Mouse (Mus musculus) olfactory bulb, adult 2 months (tissue): Measurements from ENCODE around the gene Slc25a40. TPM values are rescaled to one million over a fixed set of nuclear protein-coding genes. Genes with fewer than 3 reads are reported as not detected.

Source experiments
- H3K27ac ChIP-seq: fragments of 200-500 bp; 2 replicates; pipeline ENCODE4 v1.5.1; 2012; ENCODE audit warnings: low read depth, low read length; ENCODE audit not compliant: insufficient read depth
- H3K4me1 ChIP-seq: fragments of 200-500 bp; 2 replicates; pipeline ENCODE4 v1.6.1; 2012; ENCODE audit warnings: low read length; ENCODE audit not compliant: control insufficient read depth, insufficient read depth
- H3K4me3 ChIP-seq: fragments of 200-500 bp; 2 replicates; pipeline ENCODE4 v1.5.1; 2012; ENCODE audit warnings: mild to moderate bottlenecking, low read depth, low read length, moderate library complexity; ENCODE audit not compliant: insufficient read depth
- CTCF ChIP-seq: fragments of 200-500 bp; IDR thresholded peaks from 2 replicates; pipeline ENCODE4 v1.5.1; 2012; ENCODE audit warnings: low read depth, mild to moderate bottlenecking, low read length, moderate library complexity; ENCODE audit not compliant: insufficient read depth
- POLR2A ChIP-seq: fragments of 200-500 bp; IDR thresholded peaks from 2 replicates; pipeline ENCODE4 v1.6.1; 2012; ENCODE audit warnings: mild to moderate bottlenecking, low read depth, low read length, moderate library complexity; ENCODE audit not compliant: insufficient read depth
- WGBS: fragments of 180-500 bp; shearing (Covaris S2); methylation state at CpG from one replicate; pipeline ENCODE4 v1.1.7; 2018; 5-methylcytosine and 5-hydroxymethylcytosine counted together
- polyA plus RNA-seq: library from polyadenylated mRNA; stranded (reverse); fragments of >200 nt; gene quantifications from 2 replicates; pipeline ENCODE4 v1.2.4, GENCODE M21; 2012; ENCODE audit warnings: low replicate concordance; ENCODE audit not compliant: missing spikeins, insufficient read depth, insufficient read length

The Slc25a40 gene
- polyA plus RNA-seq, 1 experiment = not detected

- WGBS = 67% methylated on average over 4 of the region's 4 CpGs
- TF ChIP-seq CTCF (no peak), POLR2A (no peak)
- no peak overlapping the region for H3K27ac ChIP-seq
- H3K4me1 ChIP-seq = no peaks in the 10 kb centered on the region
- H3K4me3 ChIP-seq = no peak overlapping the region
Measured at GRCm38 (mm10) chr5:8487989-8488700, 65.5 kb downstream of the Slc25a40 start.

GRCm38 (mm10) chr5:8488701-8489297, 66.1 kb downstream of the Slc25a40 start:
- Histone ChIP-seq H3K4me3 (no peak overlapping the region), H3K27ac (no peak overlapping the region), H3K4me1 (no peaks in the 10 kb centered on the region)
- 65% methylated on average over 2 of the region's 2 CpGs for WGBS
- TF ChIP-seq POLR2A (no peak), CTCF (no peak)

GRCm38 (mm10) chr5:8489471-8490110, 66.9 kb downstream of the Slc25a40 start:
- Histone ChIP-seq H3K4me3 (no peak overlapping the region), H3K27ac (no peak overlapping the region), H3K4me1 (no peaks in the 10 kb centered on the region)
- 36% methylated on average over 6 of the region's 6 CpGs for WGBS
- no peak for TF ChIP-seq POLR2A
- no peak for TF ChIP-seq CTCF

- H3K4me3 ChIP-seq = no peak overlapping the region
- TF ChIP-seq POLR2A = no peak
- TF ChIP-seq CTCF = no peak
- H3K27ac ChIP-seq = no peak overlapping the region
- WGBS = 78% methylated on average over 4 of the region's 4 CpGs
- H3K4me1 ChIP-seq = no peaks in the 10 kb centered on the region
Measured at GRCm38 (mm10) chr5:8491778-8492177, 69.1 kb downstream of the Slc25a40 start.

Other genes with a start within 250 kb of the Slc25a40 start
- 66.8 and 131 TPM in 2 replicates for gene Adam22, start 54.7 kb upstream of the Slc25a40 start, polyA plus RNA-seq
- not detected in 2 replicates for gene Dbf4, start 134 bp upstream of the Slc25a40 start, polyA plus RNA-seq
- not detected in 2 replicates for gene Rundc3b, start 200.1 kb downstream of the Slc25a40 start, polyA plus RNA-seq
- gene Abcb1a, start 237.2 kb downstream of the Slc25a40 start, polyA plus RNA-seq = not detected in 2 replicates